Mouse (Mus musculus) gastrocnemius, adult 8-10 months (tissue): Measurements from ENCODE around the gene Auts2. TPM values are rescaled to one million over a fixed set of nuclear protein-coding genes. Genes with fewer than 3 reads are reported as not detected.

ENCODE experiments used
- DNase-seq, 2 experiments: peaks; one replicate each; pipeline ENCODE4 v3.0.0; 2022; ENCODE audit warnings: low spot score in 2 of 2
- total RNA-seq, 4 experiments: library from RNA; stranded (reverse); gene quantifications; 2 replicates each; pipeline ENCODE4 v1.2.4; 2022

The Auts2 gene
- total RNA-seq, 4 experiments from 2014 or later = 7.6 to 18.8 (median 12.4) TPM

DNA sequence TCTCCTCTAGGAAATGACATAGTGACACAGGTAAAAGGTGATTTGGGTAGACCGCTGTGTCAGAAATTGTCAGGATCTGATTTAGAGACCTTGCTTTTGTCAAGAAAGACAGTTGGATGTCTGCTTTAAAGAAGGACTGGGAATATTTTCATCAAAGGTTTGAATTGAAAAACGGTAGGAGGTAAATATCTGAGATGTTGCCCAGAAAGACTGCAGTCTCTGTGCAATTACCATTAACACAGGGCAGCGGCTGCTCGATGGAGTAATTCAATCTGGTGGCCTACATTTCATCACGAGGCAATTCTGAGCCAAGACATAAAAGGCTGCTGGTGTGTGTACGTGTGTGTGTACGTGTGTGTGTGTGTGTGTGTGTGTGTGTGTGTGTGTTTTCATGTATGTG, 529.8 kb downstream of the Auts2 start:
- DNase-seq = no peak

DNA sequence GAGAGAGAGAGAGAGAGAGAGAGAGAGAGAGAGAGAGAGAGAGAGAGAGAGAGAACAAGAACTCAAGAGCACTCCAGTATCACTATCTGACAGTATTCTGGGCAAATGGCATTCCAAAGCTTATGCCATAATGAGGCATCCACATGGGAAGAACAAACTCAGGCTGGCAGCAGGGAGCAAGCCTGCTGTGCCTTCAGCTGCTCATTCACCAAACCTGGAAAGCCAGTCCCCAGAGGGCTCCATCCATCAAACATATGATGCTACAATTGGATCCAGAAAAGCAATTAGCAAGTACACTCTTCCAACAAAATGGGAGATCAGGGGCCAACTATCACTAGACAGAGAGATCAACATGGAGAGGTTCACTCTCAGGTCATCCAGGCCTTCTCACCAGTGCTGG, 531.3 kb downstream of the Auts2 start:
- DNase-seq = no peak

GRCm38 (mm10) chr5:132008703-132009222, 534.4 kb downstream of the Auts2 start:
- DNase-seq = no peak

GRCm38 (mm10) chr5:132007907-132008306, 535.2 kb downstream of the Auts2 start:
- no peak for DNase-seq

GRCm38 (mm10) chr5:131992681-131993211, 550.4 kb downstream of the Auts2 start:
- no peak for DNase-seq

DNA sequence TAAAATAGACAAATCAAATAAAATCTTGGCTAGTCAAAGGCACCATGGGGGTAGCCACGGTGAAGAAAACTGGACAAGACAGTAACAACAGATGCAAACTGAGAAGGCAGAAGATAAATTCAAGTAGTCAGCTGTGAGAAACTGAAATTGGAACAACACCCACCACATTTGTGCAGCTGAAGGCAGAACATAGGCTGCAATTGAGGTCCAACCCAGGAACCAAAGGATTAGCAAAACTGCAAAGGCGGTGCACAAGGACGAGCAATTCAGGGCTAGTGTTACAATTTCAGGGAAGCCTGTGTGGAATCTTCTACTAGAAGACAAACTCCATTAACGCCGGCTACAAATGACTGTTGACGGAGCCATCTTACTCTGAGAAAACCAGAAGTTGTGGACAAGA, 550.9 kb downstream of the Auts2 start:
- DNase-seq = no peak

- DNase-seq = no peak
Measured at GRCm38 (mm10) chr5:131990532-131990931, 552.6 kb downstream of the Auts2 start.

DNA sequence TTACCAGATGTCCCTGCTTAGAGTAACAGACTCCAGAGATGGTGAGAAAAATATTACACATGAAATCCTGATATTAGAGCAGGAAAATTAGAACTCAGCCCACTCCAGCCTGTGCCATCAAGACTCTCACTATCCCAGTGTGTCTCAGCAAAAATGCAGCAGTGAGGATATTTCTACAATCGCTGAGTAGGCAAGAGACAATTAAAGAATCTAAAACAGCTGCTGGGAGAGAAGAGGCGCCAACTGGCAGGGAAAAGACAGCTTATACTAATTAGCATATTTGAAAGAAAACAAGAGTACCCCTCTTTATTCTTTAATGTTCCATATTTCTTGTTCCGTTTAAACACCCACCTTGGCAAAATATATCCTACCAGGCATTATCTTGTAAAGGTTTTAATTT, 561.7 kb downstream of the Auts2 start:
- DNase-seq = no peak

GRCm38 (mm10) chr5:131978939-131979338, 564.2 kb downstream of the Auts2 start:
- DNase-seq = no peak

GRCm38 (mm10) chr5:131977497-131977896, 565.6 kb downstream of the Auts2 start:
- no peak for DNase-seq

GRCm38 (mm10) chr5:131971901-131972300, 571.2 kb downstream of the Auts2 start:
- no peak for DNase-seq

DNA sequence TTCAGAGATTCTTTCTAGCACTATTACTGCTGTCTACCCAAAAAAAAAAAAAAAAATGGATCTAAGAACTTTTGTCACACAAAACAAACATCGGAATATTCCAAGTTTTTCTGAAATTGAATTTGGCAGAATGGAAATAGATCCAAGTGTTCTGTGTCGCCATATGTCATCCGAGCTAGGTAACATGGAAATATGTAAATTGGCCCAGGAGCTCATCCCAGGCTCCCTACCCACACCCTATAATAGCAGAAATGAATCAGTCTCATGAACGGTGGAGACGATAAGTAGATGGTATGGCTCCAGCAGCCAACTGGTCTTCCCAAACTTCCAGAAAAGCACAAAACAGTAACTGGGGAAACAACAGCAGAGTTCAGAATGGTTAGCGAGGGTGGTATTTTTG, 577.6 kb downstream of the Auts2 start:
- DNase-seq = no peak

DNA sequence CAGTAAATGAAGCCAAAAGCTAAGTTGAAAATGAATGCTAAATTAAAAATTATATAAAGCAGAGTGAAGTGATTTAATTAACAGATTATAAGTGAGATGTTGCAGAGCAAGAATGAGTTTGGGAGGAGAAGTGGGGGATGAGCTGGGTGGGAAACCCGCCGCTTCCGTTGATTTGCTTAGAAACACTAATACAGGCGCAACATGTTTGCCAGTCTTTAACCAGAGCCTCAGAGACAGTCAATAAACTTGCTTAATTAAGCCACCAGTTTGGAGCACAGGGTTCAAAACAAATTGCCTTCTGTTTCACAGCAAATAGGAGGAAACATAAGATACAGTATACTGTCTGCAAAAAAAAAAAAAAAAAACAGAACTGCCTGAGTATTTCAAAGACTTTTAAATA, 579.6 kb downstream of the Auts2 start:
- DNase-seq = no peak

GRCm38 (mm10) chr5:131961859-131962258, 581.3 kb downstream of the Auts2 start:
- no peak for DNase-seq

GRCm38 (mm10) chr5:131960432-131960831, 582.7 kb downstream of the Auts2 start:
- no peak for DNase-seq

DNA sequence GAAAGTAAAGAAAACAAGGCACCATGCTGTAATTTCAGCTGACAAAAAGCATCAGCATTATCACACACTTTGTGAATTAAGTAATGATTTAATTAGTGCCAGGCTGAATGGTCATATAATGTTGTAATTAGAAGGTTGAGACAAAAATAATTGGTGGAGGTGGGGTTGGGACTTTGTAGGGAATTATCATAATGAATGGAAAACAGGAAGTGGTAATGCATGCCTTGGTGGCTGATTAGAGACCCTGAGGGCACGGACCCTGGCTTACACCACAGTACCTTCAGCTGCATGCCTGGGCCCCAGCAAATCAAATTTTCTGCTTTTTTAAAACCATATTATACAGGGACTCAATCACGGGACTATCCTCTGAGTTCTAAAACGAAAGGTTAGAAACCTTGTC, 586.1 kb downstream of the Auts2 start:
- DNase-seq = no peak

DNA sequence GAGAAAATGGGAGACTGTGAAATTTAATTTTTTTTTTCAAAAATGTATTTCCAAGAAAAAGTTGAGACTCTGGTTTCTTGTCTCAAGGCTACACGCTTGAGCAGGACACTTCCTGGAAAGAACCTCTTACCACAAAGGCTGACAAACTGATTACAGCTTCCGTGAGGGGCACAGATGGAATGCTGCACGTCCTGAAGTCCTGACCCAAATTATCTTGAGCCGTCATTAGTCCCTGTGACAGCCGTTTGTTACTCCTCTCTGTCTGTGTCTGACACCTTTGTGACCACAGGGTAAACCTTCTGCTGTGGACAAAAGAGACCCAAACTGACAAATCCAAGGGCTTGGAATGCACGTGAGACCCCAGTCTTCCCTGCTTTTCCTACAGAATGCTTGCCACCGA, 587.1 kb downstream of the Auts2 start:
- no peak for DNase-seq

DNA sequence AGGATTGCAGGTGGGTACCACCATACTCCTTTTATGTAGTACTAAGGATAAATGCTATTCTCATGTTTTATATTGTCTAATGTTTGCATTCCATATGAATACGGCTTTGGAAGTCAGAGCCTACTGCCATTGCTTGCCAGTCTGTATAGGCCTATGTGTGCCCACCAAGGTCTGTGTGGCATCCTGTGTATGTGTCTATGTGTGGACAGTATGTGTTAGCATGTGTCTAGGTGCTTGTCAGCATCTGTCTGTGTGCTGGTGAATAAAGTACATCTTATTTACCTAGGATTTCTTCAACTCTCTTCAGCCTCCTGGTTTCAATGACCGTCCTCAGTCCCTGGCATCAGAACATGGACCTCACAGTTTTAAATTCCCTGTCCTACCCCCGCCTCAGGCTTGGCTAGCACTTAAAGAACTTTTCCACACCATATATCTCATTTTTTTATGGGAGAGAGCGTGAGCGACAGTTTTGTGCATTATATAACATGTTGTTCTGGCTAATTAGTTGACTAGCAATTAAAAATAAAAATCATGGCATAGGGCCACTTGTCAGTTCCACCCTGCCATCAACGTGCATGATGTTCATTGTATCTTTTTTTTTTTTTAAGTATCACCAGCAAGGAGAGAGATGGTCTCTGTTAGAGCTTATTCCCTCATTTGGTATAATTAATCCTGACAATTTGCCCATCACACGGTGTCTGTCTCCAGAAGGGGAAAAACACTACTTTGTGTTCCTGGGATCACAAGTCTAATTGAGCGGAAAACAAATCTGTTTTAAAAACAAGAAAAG, 587.7 kb downstream of the Auts2 start:
- no peak for DNase-seq

DNA sequence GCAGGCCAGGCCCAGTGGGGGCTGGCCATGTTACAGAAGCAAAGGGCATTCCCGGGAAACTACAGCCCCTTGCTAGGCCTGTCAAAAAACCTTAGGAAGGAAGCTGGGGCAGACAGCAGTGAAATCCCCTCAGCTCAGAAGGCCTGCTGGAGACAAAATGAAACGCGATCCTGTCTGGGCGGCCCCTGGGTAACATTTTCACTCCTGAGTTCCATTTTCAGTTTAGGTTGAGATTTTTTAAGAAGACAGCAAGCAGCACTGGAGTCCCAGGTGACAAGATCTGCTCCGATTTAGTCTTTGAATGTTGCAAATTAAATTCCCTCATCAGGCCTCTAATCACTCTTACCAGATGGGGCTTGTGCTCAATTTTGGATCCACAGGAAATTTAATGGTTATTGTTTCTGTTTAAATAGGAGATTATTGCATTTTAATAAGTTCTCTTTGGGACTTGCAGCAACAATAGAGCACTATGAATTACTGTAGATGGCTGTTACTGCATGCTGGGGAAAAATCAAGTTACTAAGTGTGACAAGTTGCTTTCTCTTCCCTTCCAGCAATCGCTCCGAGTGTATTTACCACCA, 594.5 kb downstream of the Auts2 start:
- no peak for DNase-seq

- no peak for DNase-seq
Measured at GRCm38 (mm10) chr5:131946801-131947200, 596.3 kb downstream of the Auts2 start.

DNA sequence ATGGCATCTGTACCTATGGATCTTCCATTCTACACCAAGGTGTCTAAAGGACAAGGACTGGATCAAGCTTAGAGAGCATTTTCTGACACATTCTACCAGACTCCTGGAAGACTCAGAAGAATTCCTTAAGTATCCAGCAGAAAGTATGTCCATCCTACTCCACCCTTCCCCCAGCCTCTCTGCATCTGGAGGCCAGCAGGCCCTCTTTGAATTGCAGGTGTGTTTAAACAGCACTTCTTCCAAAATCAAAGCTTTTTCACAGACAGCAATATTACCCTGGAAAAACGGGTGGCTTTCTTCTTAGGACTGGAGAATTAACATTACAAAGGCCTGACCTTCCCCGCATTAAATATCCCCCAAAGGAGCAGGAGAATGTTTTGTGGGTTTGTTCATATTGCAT, 598.4 kb downstream of the Auts2 start:
- no peak for DNase-seq

DNA sequence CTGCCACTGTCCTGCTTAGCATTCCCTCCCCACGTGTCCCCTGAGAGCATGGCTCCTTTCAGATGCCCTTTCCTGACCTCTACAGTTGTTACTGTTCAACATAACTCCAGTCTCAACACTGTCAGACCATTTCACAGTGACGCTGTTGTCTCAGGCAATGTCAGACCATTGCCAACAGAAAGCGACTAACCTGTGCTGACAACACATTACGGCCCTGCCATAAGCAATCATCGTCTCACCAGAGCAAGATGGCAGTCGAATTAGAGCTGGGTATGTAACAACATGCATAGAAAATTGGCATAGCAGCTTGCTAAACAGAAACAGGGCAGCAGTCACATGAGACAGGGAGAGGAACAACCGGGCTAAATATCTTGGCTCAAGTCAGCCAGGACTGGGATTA, 614.4 kb downstream of the Auts2 start:
- no peak for DNase-seq

GRCm38 (mm10) chr5:131922759-131923158, 620.4 kb downstream of the Auts2 start:
- DNase-seq = no peak
